Mouse (Mus musculus) lung, adult 2 months (tissue): ENCODE measurements around the gene St13. TPM values are rescaled to one million over a fixed set of nuclear protein-coding genes. Genes with fewer than 3 reads are reported as not detected.

Experiments used
- DNase-seq: peaks from one replicate; pipeline ENCODE4 v3.0.0; 2022
- H3K4me1 ChIP-seq: fragments of 200-500 bp; 2 replicates; pipeline ENCODE4 v1.6.1; 2011; ENCODE audit warnings: low read length; ENCODE audit not compliant: control insufficient read depth, insufficient read depth
- H3K4me3 ChIP-seq: fragments of 200-500 bp; replicated peaks from 2 replicates; pipeline ENCODE3; 2011; ENCODE audit warnings: low read depth, mild to moderate bottlenecking, control low read depth, low read length; ENCODE audit errors: extremely low read depth
- CTCF ChIP-seq: fragments of 200-500 bp; IDR thresholded peaks from 2 replicates; pipeline ENCODE4 v1.5.1; 2011; ENCODE audit warnings: mild to moderate bottlenecking, low read length, control low read depth; ENCODE audit not compliant: insufficient read depth
- POLR2A ChIP-seq: fragments of 200-500 bp; IDR thresholded peaks from 2 replicates; pipeline ENCODE4 v1.6.1; 2011; ENCODE audit warnings: low read depth, mild to moderate bottlenecking, control low read depth, low read length, borderline replicate concordance; ENCODE audit errors: extremely low read depth
- WGBS: fragments of 180-500 bp; shearing (Covaris S2); methylation state at CpG from one replicate; pipeline ENCODE4 v1.1.7; 2018; 5-methylcytosine and 5-hydroxymethylcytosine counted together
- polyA plus RNA-seq: library from polyadenylated mRNA; depleted of rRNA; stranded (reverse); fragments of >200 nt; gene quantifications from 2 replicates; pipeline ENCODE4 v1.2.3, GENCODE M21; 2012

St13 gene
- polyA plus RNA-seq, 1 experiment: 16.4 TPM

GRCm38 (mm10) chr15:81408199-81408598, 8.3 kb upstream of the St13 start, which contains the start of gene Dnajb7:
TSS of gene Dnajb7 (minus strand) at chr15:81408299.
- WGBS: 93% methylated on average over 1 of the region's 1 CpGs
- TF ChIP-seq CTCF: no peak
- no peak for DNase-seq
- Histone ChIP-seq H3K4me3 (no peak within 1 kb of the TSS), H3K4me1 (no peaks in the 10 kb centered on the region; the same call in 1 of the 2 replicates)

- H3K4me1 ChIP-seq: no peaks in the 10 kb centered on the region; the same call in none of the 2 replicates
- 84% methylated on average over 3 of the region's 3 CpGs for WGBS
- H3K4me3 ChIP-seq: no peak overlapping the region
- no peak for DNase-seq
- TF ChIP-seq CTCF (no peak), POLR2A (no peak)
These were observed 5.1 kb upstream of the St13 start for GRCm38 (mm10) chr15:81405008-81405407.

GRCm38 (mm10) chr15:81399297-81399637, 610 bp downstream of the St13 start:
- H3K4me3 ChIP-seq: peak overlapping the region; percentile 66
- DNase-seq: no peak
- WGBS: under 1% methylated on average over 21 of the region's 21 CpGs
- no peak for TF ChIP-seq CTCF
- no peak for TF ChIP-seq POLR2A
- H3K4me1 ChIP-seq: peaks cover 5% of the 10 kb centered on the region

- no peak overlapping the region for H3K4me3 ChIP-seq
- TF ChIP-seq CTCF (no peak), POLR2A (no peak)
These were observed 1.7 kb downstream of the St13 start for GRCm38 (mm10) chr15:81398189-81398588.

GRCm38 (mm10) chr15:81394211-81394915, 5.5 kb downstream of the St13 start:
- Histone ChIP-seq H3K4me1 (peaks cover 6% of the 10 kb centered on the region), H3K4me3 (no peak overlapping the region)
- WGBS: 56% methylated on average over 8 of the region's 8 CpGs
- no peak for TF ChIP-seq POLR2A
- DNase-seq: no peak

More at GRCm38 (mm10) chr15:81398189-81398588, 1.7 kb downstream of the St13 start:
- peaks cover 6% of the 10 kb centered on the region for H3K4me1 ChIP-seq
- no peak for DNase-seq

GRCm38 (mm10) chr15:81392997-81393396, 6.9 kb downstream of the St13 start:
- H3K4me3 ChIP-seq: no peak overlapping the region
- TF ChIP-seq CTCF (no peak), POLR2A (no peak)
- H3K4me1 ChIP-seq: peaks cover 2% of the 10 kb centered on the region; the same call in 1 of the 2 replicates
- no peak for DNase-seq

GRCm38 (mm10) chr15:81386327-81386726, 13.6 kb downstream of the St13 start:
- DNase-seq: no peak
- Histone ChIP-seq H3K4me3 (no peak overlapping the region), H3K4me1 (no peaks in the 10 kb centered on the region)
- WGBS: 95% methylated on average over 5 of the region's 5 CpGs
- TF ChIP-seq CTCF (no peak), POLR2A (no peak)

GRCm38 (mm10) chr15:81378845-81379244, 21.0 kb downstream of the St13 start:
- 87% methylated on average over 2 of the region's 2 CpGs for WGBS

GRCm38 (mm10) chr15:81374621-81375020, 25.3 kb downstream of the St13 start:
- WGBS: 83% methylated on average over 11 of the region's 11 CpGs
- Histone ChIP-seq H3K4me1 (no peaks in the 10 kb centered on the region), H3K4me3 (no peak overlapping the region)
- TF ChIP-seq CTCF: no peak
- TF ChIP-seq POLR2A: no peak
- no peak for DNase-seq

More at GRCm38 (mm10) chr15:81378845-81379244, 21.0 kb downstream of the St13 start:
- no peak for TF ChIP-seq CTCF
- no peak for TF ChIP-seq POLR2A
- no peak for DNase-seq
- Histone ChIP-seq H3K4me3 (no peak overlapping the region), H3K4me1 (no peaks in the 10 kb centered on the region)

- TF ChIP-seq POLR2A (no peak), CTCF (no peak)
- 74% methylated on average over 1 of the region's 1 CpGs for WGBS
These were observed 29.5 kb downstream of the St13 start for GRCm38 (mm10) chr15:81370356-81370755.

GRCm38 (mm10) chr15:81368601-81369000, 31.3 kb downstream of the St13 start:
- no peak overlapping the region for H3K4me3 ChIP-seq
- no peak for TF ChIP-seq CTCF
- no peak for TF ChIP-seq POLR2A
- DNase-seq: no peak
- WGBS: 91% methylated on average over 1 of the region's 1 CpGs
- no peaks in the 10 kb centered on the region for H3K4me1 ChIP-seq

More at GRCm38 (mm10) chr15:81370356-81370755, 29.5 kb downstream of the St13 start:
- H3K4me3 ChIP-seq: no peak overlapping the region
- H3K4me1 ChIP-seq: no peaks in the 10 kb centered on the region
- DNase-seq: no peak
